Mouse (Mus musculus) bone marrow, adult 2 months (tissue): ENCODE measurements around the gene Prox1. TPM values are rescaled to one million over a fixed set of nuclear protein-coding genes. Genes with fewer than 3 reads are reported as not detected.

Experiments used
- H3K27ac ChIP-seq: fragments of 200-500 bp; 2 replicates; pipeline ENCODE4 v1.5.1; 2012; ENCODE audit warnings: low read depth, mild to moderate bottlenecking, control low read depth, inconsistent platforms, low read length; ENCODE audit not compliant: control insufficient read depth, poor library complexity, insufficient read depth
- H3K4me1 ChIP-seq: fragments of 200-500 bp; 2 replicates; pipeline ENCODE4 v1.6.1; 2011; ENCODE audit warnings: low read length; ENCODE audit not compliant: control insufficient read depth, insufficient read depth
- H3K4me3 ChIP-seq: fragments of 200-500 bp; replicated peaks from 2 replicates; pipeline ENCODE3; 2011; ENCODE audit warnings: mild to moderate bottlenecking, low read depth, low read length, control low read depth; ENCODE audit not compliant: control insufficient read depth
- CTCF ChIP-seq: fragments of 200-500 bp; IDR thresholded peaks from 2 replicates; pipeline ENCODE4 v1.5.1; 2011; ENCODE audit warnings: low read length, control low read depth; ENCODE audit not compliant: control insufficient read depth, insufficient read depth
- POLR2A ChIP-seq: fragments of 200-500 bp; IDR thresholded peaks from 2 replicates; pipeline ENCODE4 v1.6.1; 2011; ENCODE audit warnings: low read depth, mild to moderate bottlenecking, control low read depth, low read length, borderline replicate concordance; ENCODE audit not compliant: control insufficient read depth
- WGBS: fragments of 180-500 bp; shearing (Covaris S2); methylation state at CpG from one replicate; pipeline ENCODE4 v1.1.7; 2018; 5-methylcytosine and 5-hydroxymethylcytosine counted together
- polyA plus RNA-seq: library from polyadenylated mRNA; stranded (reverse); fragments of >200 nt; gene quantifications from 2 replicates; pipeline ENCODE4 v1.2.4, GENCODE M21; 2011; ENCODE audit warnings: low replicate concordance; ENCODE audit not compliant: missing spikeins, insufficient read depth, insufficient read length

Gene Prox1
- polyA plus RNA-seq, 1 experiment = not detected

DNA sequence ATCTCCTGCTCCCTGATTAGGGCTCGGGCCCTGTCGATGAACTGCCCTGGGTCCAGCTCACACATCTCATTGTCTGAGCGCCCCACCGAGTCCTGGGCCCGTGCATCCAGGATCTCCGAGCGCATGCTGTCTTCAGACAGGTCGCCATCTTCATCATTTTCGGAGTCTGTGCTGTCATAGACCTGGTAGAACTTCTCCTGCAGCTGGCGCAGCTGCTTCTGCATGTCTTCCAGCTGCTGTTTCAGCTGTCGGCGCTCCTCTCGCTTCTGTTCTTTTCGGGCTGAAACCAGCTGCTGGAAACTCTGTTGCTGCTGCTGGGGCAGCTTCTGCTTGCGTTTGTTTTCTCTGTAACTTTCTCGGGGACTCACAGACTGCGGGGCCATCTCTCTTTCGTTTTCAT lies 9.2 kb downstream of the Prox1 start:
- H3K4me3 ChIP-seq = no peak overlapping the region
- TF ChIP-seq CTCF (no peak), POLR2A (no peak)
- H3K4me1 ChIP-seq = no peaks in the 10 kb centered on the region
- no peak overlapping the region for H3K27ac ChIP-seq
- WGBS = 79% methylated on average over 18 of the region's 18 CpGs

DNA sequence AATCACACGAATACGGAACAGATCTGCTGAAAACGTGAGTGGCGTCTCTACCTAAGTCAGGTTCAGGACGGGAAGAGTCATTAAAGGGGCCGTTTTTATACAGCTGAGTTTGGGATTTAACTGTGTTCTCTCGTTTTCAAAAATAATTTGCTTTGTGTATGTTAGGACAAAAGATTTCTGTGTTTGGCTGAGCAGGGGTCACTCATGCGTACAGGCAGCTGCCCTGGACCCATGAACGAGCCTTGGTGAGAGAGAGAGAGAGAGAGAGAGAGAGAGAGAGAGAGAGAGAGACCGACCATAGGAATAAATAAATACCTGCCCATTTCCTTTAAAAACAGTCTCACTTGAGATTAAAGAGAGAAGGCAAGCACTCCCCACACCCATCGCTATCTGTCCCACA lies 11.1 kb downstream of the Prox1 start:
- TF ChIP-seq POLR2A (no peak), CTCF (no peak)
- no peaks in the 10 kb centered on the region for H3K4me1 ChIP-seq
- no peak overlapping the region for H3K27ac ChIP-seq
- 86% methylated on average over 11 of the region's 11 CpGs for WGBS
- no peak overlapping the region for H3K4me3 ChIP-seq

DNA sequence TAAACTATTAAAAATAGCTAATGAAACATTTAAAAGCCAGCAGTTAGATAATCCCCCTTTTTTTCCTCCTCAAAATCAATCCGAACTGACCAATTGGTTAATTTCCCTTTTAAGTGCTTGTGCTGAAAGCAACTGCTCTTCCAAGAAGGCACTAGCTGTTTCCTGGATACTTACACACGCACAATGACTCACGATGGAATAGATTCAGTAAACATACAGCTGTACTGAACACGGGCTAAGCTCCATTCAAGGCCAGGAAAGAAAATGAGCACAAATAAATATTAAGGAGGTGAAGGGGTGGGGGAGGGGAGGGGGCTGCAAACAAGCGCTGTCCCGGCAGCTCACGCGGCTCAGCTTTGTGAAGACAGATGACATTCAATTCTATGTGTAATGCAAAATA lies 14.8 kb downstream of the Prox1 start:
- Histone ChIP-seq H3K27ac (no peak overlapping the region), H3K4me3 (no peak overlapping the region), H3K4me1 (no peaks in the 10 kb centered on the region)
- 61% methylated on average over 8 of the region's 8 CpGs for WGBS
- TF ChIP-seq POLR2A (no peak), CTCF (no peak)

DNA sequence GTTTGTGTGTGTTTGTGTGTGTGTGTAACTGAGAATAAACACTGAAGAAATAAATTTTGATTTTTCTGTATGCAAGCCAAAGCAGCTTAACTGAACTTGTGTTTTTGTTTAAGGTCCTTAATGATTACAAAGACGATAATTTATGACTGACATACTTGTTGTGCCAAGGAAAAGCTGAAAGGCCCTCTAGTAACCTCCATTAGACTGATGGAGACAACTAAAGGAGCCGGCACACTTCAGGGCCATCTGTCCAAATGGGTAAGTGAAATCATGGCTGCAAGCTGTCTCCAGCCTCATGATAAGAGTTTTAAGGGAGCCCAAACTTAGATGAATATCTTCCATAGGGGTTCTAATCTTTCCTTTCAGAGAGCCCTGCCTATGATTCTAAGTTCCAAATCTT lies 15.5 kb downstream of the Prox1 start:
- Histone ChIP-seq H3K27ac (no peak overlapping the region), H3K4me3 (no peak overlapping the region), H3K4me1 (no peaks in the 10 kb centered on the region)
- TF ChIP-seq CTCF (no peak), POLR2A (no peak)
- 70% methylated on average over 2 of the region's 2 CpGs for WGBS

DNA sequence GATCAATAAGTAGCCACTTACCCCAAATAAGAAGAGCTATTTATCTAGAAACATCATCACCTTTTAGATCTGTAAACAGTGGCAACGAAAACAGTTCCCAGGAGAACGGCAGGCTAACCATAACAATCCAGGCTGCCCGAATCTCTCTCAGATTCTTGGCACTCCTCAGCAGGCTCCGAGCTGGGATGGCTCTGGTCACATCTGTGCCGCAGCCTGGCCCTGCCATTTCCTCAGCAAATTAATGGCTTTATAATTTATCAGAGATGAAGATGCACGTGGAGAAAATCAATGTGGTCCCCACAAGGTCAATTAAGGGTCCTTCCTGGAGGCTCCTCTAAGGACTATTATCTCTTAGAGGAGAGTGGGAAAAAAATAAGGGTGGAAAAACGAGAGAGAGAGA lies 16.2 kb downstream of the Prox1 start:
- H3K27ac ChIP-seq = no peak overlapping the region
- no peaks in the 10 kb centered on the region for H3K4me1 ChIP-seq
- 52% methylated on average over 7 of the region's 7 CpGs for WGBS
- H3K4me3 ChIP-seq = no peak overlapping the region
- no peak for TF ChIP-seq CTCF
- TF ChIP-seq POLR2A = no peak

DNA sequence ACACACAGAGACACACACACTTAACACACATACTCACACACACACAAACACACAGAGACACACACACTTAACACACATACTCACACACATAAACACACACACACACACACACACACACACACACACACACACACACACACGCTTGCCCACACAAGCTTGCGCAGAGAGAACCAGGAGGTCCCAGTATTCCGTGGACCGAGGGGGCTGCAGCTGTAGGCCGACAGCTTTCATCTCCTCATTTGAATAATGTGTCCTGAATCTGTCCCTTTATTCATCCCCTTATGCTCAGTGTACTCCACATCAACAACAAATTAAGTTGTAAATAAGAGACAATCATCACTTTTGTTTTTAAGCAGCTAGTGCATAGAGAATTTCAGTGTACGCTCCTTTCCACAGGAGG lies 17.9 kb downstream of the Prox1 start:
- 90% methylated on average over 6 of the region's 6 CpGs for WGBS
- no peak overlapping the region for H3K4me3 ChIP-seq
- no peaks in the 10 kb centered on the region for H3K4me1 ChIP-seq
- no peak overlapping the region for H3K27ac ChIP-seq
- TF ChIP-seq POLR2A (no peak), CTCF (no peak)

DNA sequence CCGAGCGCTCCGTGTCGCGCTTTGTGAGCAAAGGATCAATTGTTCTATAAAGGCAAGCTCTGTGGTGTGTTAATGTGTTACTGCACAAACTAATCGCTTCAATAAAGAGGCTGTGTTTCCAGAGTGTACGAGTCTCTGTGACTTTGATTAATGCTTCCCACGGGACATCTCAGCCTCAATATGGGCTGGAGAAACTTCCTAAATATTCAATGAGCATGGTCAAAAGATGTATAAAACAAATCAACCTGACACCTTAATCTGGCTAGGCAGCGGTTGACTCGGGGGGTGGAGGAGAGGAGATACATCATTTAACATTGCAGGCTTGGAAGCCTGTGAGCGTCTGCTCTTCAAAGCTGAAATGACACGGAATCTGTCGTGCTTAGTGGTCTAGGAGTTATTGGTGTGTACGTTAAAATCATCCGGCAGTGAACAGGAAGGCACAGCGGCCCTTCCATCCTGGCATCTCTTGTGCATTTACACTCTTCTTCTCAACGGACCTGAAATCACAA lies 21.2 kb downstream of the Prox1 start:
- no peak overlapping the region for H3K4me3 ChIP-seq
- TF ChIP-seq CTCF (no peak), POLR2A (no peak)
- no peak overlapping the region for H3K27ac ChIP-seq
- 60% methylated on average over 17 of the region's 17 CpGs for WGBS
- H3K4me1 ChIP-seq = no peaks in the 10 kb centered on the region

DNA sequence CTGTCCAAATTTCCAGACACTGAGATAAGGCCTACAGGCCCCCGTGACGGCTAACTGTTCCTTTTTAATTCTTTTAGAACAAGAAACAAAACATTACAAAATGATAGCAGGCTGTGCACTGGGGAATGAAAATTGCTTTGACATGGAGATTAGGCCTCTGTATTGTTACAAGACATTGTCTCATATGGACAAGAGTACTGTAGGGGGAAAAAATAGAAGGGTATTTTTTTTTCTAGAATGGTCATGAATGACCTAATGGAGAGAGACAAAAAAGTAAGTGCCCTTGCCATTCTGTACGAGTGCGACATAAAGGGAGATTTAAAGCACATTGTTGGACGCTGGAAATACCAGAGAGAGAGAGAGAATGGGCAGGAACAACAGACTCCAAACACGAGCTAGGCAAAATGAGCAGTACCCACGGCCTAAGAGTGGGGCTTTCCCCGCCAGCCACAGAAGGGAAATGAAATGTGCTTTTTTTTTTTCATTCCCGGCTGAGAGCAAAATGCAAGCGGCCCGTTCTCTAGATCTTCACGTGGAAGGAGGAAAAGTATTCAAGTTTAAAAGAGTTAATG lies 21.8 kb downstream of the Prox1 start:
- Histone ChIP-seq H3K27ac (no peak overlapping the region), H3K4me1 (no peaks in the 10 kb centered on the region), H3K4me3 (no peak overlapping the region)
- TF ChIP-seq POLR2A (no peak), CTCF (no peak)
- 18% methylated on average over 12 of the region's 12 CpGs for WGBS

DNA sequence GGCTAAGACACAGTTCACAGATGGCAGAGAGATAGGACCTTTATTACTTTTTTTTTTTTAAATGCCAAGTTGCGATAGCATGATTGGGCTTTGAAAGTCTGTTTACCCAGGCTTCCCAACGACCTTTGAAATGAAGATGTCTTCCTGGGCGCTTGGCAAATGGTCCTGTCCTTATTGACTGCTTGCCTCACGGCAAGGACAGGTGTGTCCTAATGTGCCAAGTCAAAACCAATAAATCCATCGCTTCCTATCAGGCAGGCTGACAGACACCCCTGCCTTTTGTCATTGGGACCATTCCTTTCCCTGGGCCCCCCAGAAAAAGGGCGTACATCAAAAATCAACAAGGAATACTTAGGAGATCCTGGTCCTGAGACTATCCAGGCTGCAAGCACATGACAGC lies 22.7 kb downstream of the Prox1 start:
- no peak overlapping the region for H3K27ac ChIP-seq
- TF ChIP-seq CTCF (no peak), POLR2A (no peak)
- no peak overlapping the region for H3K4me3 ChIP-seq
- no peaks in the 10 kb centered on the region for H3K4me1 ChIP-seq
- WGBS = 81% methylated on average over 6 of the region's 6 CpGs
